Mouse (Mus musculus) cerebellum, postnatal 14 days (tissue): ENCODE data around the gene Acvr1.

Experiments used
- DNase-seq, 2 experiments: peaks; one replicate each; pipeline ENCODE4 v3.0.0; 2021; ENCODE audit warnings: mixed read lengths in 2 of 2

The Acvr1 gene

GRCm38 (mm10) chr2:58518517-58518916, 48.4 kb downstream of the Acvr1 start:
- no peak for DNase-seq

GRCm38 (mm10) chr2:58516920-58517319, 50.0 kb downstream of the Acvr1 start:
- no peak for DNase-seq

GRCm38 (mm10) chr2:58516000-58516399, 51.0 kb downstream of the Acvr1 start:
- no peak for DNase-seq

GRCm38 (mm10) chr2:58514489-58514888, 52.5 kb downstream of the Acvr1 start:
- no peak for DNase-seq

GRCm38 (mm10) chr2:58513212-58513611, 53.7 kb downstream of the Acvr1 start:
- no peak for DNase-seq

GRCm38 (mm10) chr2:58510192-58510591, 56.8 kb downstream of the Acvr1 start:
- no peak for DNase-seq

- DNase-seq: no peak
Measured at GRCm38 (mm10) chr2:58505306-58506090, 61.5 kb downstream of the Acvr1 start.

- DNase-seq: no peak
Measured at GRCm38 (mm10) chr2:58496647-58497410, 70.1 kb downstream of the Acvr1 start.

GRCm38 (mm10) chr2:58495271-58495670, 71.7 kb downstream of the Acvr1 start:
- DNase-seq: no peak

- no peak for DNase-seq
Measured at GRCm38 (mm10) chr2:58493685-58494635, 73.0 kb downstream of the Acvr1 start.

GRCm38 (mm10) chr2:58489275-58489674, 77.7 kb downstream of the Acvr1 start:
- peak; percentile 48 to 59 for DNase-seq

- no peak for DNase-seq
Measured at GRCm38 (mm10) chr2:58488404-58488803, 78.6 kb downstream of the Acvr1 start.

- DNase-seq: no peak
Measured at GRCm38 (mm10) chr2:58487279-58487560, 79.7 kb downstream of the Acvr1 start.

GRCm38 (mm10) chr2:58486441-58487278, 80.3 kb downstream of the Acvr1 start:
- no peak for DNase-seq

- DNase-seq: no peak
Measured at GRCm38 (mm10) chr2:58485683-58486082, 81.3 kb downstream of the Acvr1 start.

- peak in 1 of 2 experiments; percentile 45 for DNase-seq
Measured at GRCm38 (mm10) chr2:58485152-58485551, 81.8 kb downstream of the Acvr1 start.

GRCm38 (mm10) chr2:58484284-58484965, 82.5 kb downstream of the Acvr1 start:
- no peak for DNase-seq

GRCm38 (mm10) chr2:58481450-58482100, 85.4 kb downstream of the Acvr1 start:
- no peak for DNase-seq

- no peak for DNase-seq
Measured at GRCm38 (mm10) chr2:58480764-58481163, 86.2 kb downstream of the Acvr1 start.

- DNase-seq: peak in 1 of 2 experiments; percentile 27
Measured at GRCm38 (mm10) chr2:58479536-58479935, 87.4 kb downstream of the Acvr1 start.

GRCm38 (mm10) chr2:58478144-58478543, 88.8 kb downstream of the Acvr1 start:
- no peak for DNase-seq
